Mouse (Mus musculus) ovary, postnatal 36 days (tissue): ENCODE data around the gene Sptb.

Source experiments
- DNase-seq: peaks from one replicate; pipeline ENCODE4 v3.0.0; 2022; ENCODE audit warnings: low spot score, mixed read lengths

Gene Sptb

GRCm38 (mm10) chr12:76710351-76711100, at the start of gene Sptb:
Sptb (minus strand) TSS chr12:76710547.
- peak; percentile 57 for DNase-seq

GRCm38 (mm10) chr12:76752652-76753318, 42.4 kb upstream of the Sptb start:
- no peak for DNase-seq

DNA sequence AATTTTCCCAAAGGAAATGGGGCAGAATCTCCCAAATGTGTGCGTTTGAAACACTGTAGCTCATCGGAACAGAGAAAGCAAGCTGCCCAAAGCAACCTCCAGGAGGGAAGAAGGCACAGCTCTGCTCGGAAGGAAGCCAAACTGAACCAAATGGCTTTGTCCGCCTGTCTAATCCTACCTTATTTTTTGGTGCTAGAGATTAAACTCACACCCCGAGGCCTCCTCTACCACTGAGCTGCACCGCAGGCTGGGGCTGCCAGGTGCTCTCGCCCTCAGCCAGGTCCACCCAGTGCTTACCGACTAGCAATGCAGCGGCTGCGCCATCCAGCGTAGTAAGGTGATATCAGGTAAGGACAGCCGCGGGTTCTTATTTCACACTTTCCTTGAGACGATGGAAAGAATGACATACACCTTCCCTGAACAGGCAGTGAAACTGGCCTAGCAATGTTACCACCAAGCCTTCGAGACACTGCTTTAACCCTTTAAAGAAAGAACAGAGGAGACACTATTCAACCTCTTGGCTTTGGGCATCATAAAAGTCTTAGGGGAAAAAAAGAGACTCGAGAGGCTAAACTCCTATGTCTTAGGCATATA, 40.6 kb upstream of the Sptb start:
- DNase-seq, result no peak

GRCm38 (mm10) chr12:76727955-76728354, 17.6 kb upstream of the Sptb start:
- DNase-seq, result no peak

DNA sequence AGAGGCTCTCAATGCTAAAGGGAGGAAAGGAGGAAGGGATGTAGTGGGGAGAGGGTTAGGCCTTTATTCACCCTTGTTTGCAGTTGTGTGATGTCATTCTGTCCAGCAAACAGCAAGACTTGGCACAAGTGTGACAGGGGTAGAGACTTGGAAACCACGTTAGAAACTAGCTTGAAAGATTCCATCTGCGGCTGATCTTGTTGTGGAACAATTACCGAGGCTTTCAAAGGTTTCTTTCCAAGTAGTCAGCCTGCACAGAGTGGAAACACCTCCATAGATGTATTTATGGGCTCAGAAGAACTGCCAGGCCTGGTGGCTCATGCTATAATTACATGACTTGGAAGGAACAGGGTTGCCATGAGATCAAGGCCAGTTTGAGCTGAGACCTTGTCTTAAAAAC, 11.7 kb upstream of the Sptb start:
- no peak for DNase-seq

DNA sequence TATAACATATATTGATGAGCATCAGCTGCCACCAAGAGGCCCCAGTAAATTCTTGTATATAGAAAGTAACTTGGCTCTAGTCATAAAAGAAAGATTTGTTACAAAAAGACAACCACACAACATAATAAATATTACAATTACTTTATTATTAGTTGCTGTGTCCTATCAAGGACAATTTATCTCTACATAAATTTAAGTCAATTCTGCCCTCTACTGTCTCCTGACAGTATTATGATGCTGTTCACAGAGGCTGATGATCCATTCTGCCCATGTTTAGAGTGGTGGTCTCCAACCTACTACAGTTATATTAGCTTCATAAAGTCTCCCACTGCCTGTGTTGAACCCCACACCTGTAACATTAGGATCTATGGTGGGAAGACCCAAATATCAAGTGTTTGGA, 10.2 kb upstream of the Sptb start:
- DNase-seq, result no peak

GRCm38 (mm10) chr12:76718384-76718783, 8.0 kb upstream of the Sptb start:
- DNase-seq, result no peak

GRCm38 (mm10) chr12:76709795-76710350, 474 bp downstream of the Sptb start:
- DNase-seq, result peak; percentile 73

DNA sequence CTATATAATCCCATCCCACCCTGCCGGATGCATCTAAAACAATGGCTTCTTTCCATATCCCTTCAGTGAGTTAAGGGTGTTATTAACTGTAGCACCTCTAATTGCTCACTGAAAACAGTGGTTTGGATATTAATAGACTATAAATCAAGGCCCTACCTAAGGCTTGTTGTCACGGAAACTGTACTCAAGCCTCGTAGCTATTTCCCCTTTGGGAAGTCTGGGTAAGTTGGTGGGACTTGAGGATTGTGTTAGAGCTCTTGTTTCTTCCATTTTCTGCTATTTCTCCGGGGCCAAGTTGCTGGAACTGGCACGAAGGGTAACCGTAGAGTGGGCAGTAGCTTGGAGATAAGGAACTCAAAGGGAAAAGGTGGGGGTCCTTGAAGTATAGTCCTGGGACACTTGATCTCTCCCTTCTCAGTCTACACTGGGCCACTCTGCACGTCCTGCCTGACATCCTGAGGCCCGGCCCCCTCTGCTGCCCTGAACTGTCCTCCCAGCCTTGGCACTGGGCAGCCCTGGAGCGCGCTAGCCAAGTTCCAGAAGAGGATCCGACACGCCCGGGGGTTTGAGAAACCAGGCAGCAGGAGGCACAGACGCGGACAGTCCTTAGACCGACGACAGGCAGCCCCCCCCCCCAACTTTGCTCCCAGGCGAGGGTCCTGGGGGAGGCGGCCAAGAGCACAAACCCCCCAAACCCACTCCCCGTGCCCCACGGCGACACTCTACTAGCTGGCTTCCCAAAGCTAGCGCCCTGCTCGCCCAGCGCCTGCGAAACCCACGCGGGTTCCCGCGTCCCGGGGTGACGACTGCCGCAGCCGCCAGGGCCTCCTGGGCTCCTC, 1.2 kb downstream of the Sptb start:
- DNase-seq, result peak; percentile 53

GRCm38 (mm10) chr12:76708181-76708580, 2.2 kb downstream of the Sptb start:
- no peak for DNase-seq

DNA sequence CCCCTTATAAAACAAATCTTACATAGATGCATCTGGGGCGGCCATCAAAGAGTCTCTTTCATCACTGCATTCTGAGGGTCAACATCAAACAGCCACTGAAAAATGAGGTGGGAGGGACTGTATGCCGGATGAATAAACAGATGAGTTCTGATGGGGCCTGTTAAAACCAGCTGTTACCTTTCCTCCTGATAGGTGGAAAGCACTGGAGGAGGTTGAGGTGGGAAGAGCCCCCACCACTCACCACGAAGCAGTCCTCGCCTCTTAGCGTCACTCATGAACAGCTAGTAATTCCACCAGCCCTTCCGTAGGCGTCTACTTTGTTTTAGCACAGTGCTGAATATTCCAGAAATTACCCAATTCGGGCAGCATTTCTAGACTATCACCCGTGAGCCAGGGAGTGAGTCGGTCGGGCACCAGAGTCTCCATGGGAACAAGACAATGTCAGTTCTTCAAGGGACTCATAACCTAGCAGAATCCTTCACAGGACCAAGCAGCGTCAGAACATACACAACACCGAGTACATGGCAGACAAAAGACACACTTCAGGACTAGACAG, 13.9 kb downstream of the Sptb start:
- no peak for DNase-seq

- no peak for DNase-seq
These were observed 14.6 kb downstream of the Sptb start for GRCm38 (mm10) chr12:76695773-76696172.

- DNase-seq, result no peak
These were observed 15.4 kb downstream of the Sptb start for GRCm38 (mm10) chr12:76694801-76695505.

GRCm38 (mm10) chr12:76687498-76688200, 22.7 kb downstream of the Sptb start:
- DNase-seq, result no peak

- no peak for DNase-seq
These were observed 24.7 kb downstream of the Sptb start for GRCm38 (mm10) chr12:76685647-76686046.

GRCm38 (mm10) chr12:76684493-76684892, 25.9 kb downstream of the Sptb start:
- no peak for DNase-seq

GRCm38 (mm10) chr12:76681937-76682336, 28.4 kb downstream of the Sptb start:
- no peak for DNase-seq

DNA sequence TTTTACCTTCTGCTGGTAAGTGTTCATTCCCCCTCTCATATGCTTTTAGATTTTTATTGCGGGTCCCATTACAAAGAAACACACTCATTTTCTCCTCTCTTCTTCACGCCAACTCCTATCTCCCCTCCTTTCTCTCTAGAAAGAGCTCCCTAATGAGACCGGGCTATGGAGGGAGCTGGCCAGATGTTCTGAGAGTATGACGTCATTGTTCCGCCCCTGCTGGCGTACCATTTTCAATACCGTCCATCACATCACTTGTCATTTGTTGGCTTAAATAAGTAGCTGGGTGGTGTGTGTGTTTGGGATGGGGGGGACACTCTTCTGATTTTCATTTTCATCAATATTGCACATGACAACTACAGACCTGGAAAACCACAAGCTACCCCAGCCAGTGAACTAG, 33.3 kb downstream of the Sptb start:
- DNase-seq, result no peak

DNA sequence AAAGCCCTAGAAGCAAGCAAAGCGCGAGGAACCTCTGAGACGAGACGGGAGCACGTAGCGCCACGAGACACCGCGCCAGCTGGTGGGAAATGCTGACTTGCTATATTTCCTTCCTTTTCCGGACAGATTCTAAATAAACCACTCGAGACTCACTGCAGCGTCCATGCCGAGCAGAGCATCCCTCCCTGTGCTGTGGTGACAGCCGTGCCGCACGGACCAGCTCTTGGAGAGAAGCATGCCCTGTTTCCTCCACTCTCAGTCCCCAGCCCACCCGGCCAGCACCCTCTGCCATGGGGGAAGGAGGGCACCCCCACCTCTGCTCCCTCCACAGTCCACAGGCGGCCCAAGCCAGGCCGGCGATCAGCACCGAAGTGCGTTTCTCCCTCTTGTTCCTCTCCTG, 33.9 kb downstream of the Sptb start:
- no peak for DNase-seq

DNA sequence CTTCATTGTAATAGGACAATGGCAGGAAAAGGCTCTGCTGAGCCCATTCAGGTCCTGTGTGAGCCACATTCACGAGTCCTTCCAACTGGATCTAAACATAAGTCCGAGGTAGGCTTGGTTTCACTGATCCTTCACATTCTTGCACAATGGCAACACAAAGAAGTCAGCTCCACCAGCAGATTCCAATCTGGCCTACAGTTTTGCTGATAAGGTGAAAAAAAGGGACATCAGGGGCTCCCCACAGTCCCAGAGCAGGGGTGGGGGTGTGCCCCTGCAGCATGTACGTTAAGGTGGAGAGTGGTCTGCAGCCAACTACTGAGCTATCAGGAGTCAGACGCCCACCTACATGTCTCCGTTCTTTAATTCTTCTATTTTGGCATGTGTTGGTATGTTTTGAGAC, 35.0 kb downstream of the Sptb start:
- DNase-seq, result no peak
